Mouse (Mus musculus) testis, adult 2 months (tissue): ENCODE measurements at regions not wholly inside any gene's neighbourhood (a gene's known extent, or its start where the extent isn't known, plus 50 kb on each side); places are given as distances from the start of the nearest gene placed in this dataset.

Experiments
- CTCF ChIP-seq: fragments of 200-500 bp; IDR thresholded peaks from 2 replicates; pipeline ENCODE4 v1.5.1; 2012; ENCODE audit warnings: low read depth, mild to moderate bottlenecking, inconsistent platforms, low read length, moderate library complexity; ENCODE audit not compliant: control insufficient read depth, insufficient read depth, insufficient replicate concordance
- POLR2A ChIP-seq: fragments of 200-500 bp; IDR thresholded peaks from 2 replicates; pipeline ENCODE4 v1.6.1; 2012; ENCODE audit warnings: low read depth, mild to moderate bottlenecking, inconsistent platforms, low read length, moderate library complexity; ENCODE audit not compliant: control insufficient read depth

DNA sequence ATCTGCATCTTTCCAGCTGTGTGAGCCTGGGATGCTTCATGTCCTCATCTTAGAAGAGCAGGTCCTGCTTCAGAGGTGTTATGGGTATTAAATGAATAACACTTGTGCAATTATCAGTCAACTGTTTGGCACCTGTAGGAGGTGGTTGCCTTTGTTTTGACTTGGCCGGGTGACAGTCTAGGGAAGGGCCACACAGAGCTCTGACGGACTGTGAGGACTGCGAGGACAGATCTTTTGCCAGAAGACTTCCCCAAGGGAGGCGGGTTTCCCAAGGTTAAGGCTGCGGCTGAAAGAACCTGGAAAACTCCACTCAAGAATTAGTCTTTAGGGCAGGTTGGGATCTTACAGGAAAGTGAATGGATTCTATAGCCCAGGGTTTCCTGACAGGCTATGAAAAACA lies 239.8 kb downstream of the Ikzf2 start:
- TF ChIP-seq POLR2A, result no peak
- TF ChIP-seq CTCF, result no peak
